Mouse (Mus musculus) embryonic facial prominence, embryonic 10.5 days (tissue): ENCODE results near the gene Olfr979. TPM values are rescaled to one million over a fixed set of nuclear protein-coding genes. Genes with fewer than 3 reads are reported as not detected.
"Not testable (repeated sequence)": the region's sequence is repeated elsewhere in the genome, so short reads cannot be mapped to it uniquely, and the experiment has no call there.

Source experiments
- DNase-seq: peaks from one replicate; pipeline ENCODE4 v3.0.0-alpha.2; 2017; ENCODE audit warnings: low spot score
- H3K27ac ChIP-seq: fragments of 300-500 bp; sonication (generic); replicated peaks from 2 replicates; pipeline ENCODE4 v1.5.1; 2016; ENCODE audit warnings: mild to moderate bottlenecking
- H3K27me3 ChIP-seq: fragments of 300-500 bp; sonication (generic); replicated peaks from 2 replicates; pipeline ENCODE4 v1.6.1; 2016; ENCODE audit warnings: low read depth, mild to moderate bottlenecking; ENCODE audit not compliant: poor library complexity, severe bottlenecking
- H3K36me3 ChIP-seq: fragments of 300-500 bp; sonication (generic); replicated peaks from 2 replicates; pipeline ENCODE4 v1.6.1; 2016; ENCODE audit warnings: mild to moderate bottlenecking, moderate library complexity
- H3K4me1 ChIP-seq: fragments of 300-500 bp; sonication (generic); 2 replicates; pipeline ENCODE4 v1.6.1; 2016
- H3K4me3 ChIP-seq: fragments of 300-500 bp; sonication (generic); 2 replicates; pipeline ENCODE4 v1.5.1; 2016; ENCODE audit warnings: mild to moderate bottlenecking, moderate library complexity
- H3K9me3 ChIP-seq: fragments of 300-500 bp; sonication (generic); 2 replicates; pipeline ENCODE4 v1.6.1; 2016; ENCODE audit warnings: mild to moderate bottlenecking
- WGBS: fragments of 180-500 bp; shearing (Covaris S2); methylation state at CpG from one replicate; pipeline ENCODE4 v1.1.7; 2016; 5-methylcytosine and 5-hydroxymethylcytosine counted together
- polyA plus RNA-seq: library from polyadenylated mRNA; unstranded; fragments of >200 nt; fragmentation: Nextera tagmentation; extraction: Ambion mirVana; gene quantifications from 2 replicates; pipeline ENCODE4 v1.2.1, GENCODE M21; 2016

The Olfr979 gene
- not detected in 2 replicates for polyA plus RNA-seq

- 92% methylated on average over 1 of the region's 1 CpGs for whole genome bisulfite sequencing
Measured at GRCm38 (mm10) chr9:40003365-40003764, at the start of gene Olfr979. Gene Olfr979, minus strand, starts transcription at chr9:40003465.

GRCm38 (mm10) chr9:40050138-40050537 lies 46.9 kb upstream of the Olfr979 start:
- Histone ChIP-seq H3K36me3 (no peaks in the 10 kb centered on the region), H3K27ac (no peak overlapping the region), H3K4me3 (no peak overlapping the region), H3K9me3 (no peaks in the 10 kb centered on the region), H3K27me3 (no peaks in the 10 kb centered on the region), H3K4me1 (no peaks in the 10 kb centered on the region)
- WGBS, result 90% methylated on average over 19 of the region's 19 CpGs
- no peak for DNase-seq

More at GRCm38 (mm10) chr9:40003365-40003764, at the start of gene Olfr979:
- Histone ChIP-seq H3K4me3 (no peak within 1 kb of the TSS), H3K27ac (no peak within 1 kb of the TSS), H3K36me3 (no peaks in the 10 kb centered on the region), H3K27me3 (no peaks in the 10 kb centered on the region), H3K4me1 (no peaks in the 10 kb centered on the region), H3K9me3 (no peaks in the 10 kb centered on the region)
- DNase-seq, result no peak

GRCm38 (mm10) chr9:40021164-40021563 lies 17.9 kb upstream of the Olfr979 start, which contains the start of gene Olfr981:
Gene Olfr981, plus strand, starts transcription at chr9:40021464.
- Histone ChIP-seq H3K4me3 (no peak within 1 kb of the TSS), H3K27me3 (no peaks in the 10 kb centered on the region), H3K36me3 (no peaks in the 10 kb centered on the region), H3K27ac (no peak within 1 kb of the TSS), H3K4me1 (no peaks in the 10 kb centered on the region), H3K9me3 (no peaks in the 10 kb centered on the region)
- DNase-seq, result no peak
- WGBS, result 70% methylated on average over 2 of the region's 2 CpGs

GRCm38 (mm10) chr9:40009482-40009881 lies 6.2 kb upstream of the Olfr979 start, which contains the start of gene Olfr980:
Gene Olfr980, minus strand, starts transcription at chr9:40009582.
- H3K27ac ChIP-seq, result no peak within 1 kb of the TSS
- H3K4me3 ChIP-seq, result no peak within 1 kb of the TSS
- DNase-seq, result no peak
- no peaks in the 10 kb centered on the region for H3K9me3 ChIP-seq
- no peaks in the 10 kb centered on the region for H3K4me1 ChIP-seq
- no peaks in the 10 kb centered on the region for H3K27me3 ChIP-seq
- no peaks in the 10 kb centered on the region for H3K36me3 ChIP-seq
- 81% methylated on average over 1 of the region's 1 CpGs for WGBS

- Histone ChIP-seq H3K36me3 (no peaks in the 10 kb centered on the region), H3K27me3 (no peaks in the 10 kb centered on the region), H3K9me3 (no peaks in the 10 kb centered on the region), H3K4me3 (no peak within 1 kb of the TSS), H3K4me1 (no peaks in the 10 kb centered on the region), H3K27ac (no peak within 1 kb of the TSS)
- no peak for DNase-seq
- WGBS, result 82% methylated on average over 2 of the region's 2 CpGs
Measured at GRCm38 (mm10) chr9:39991813-39992212, 11.5 kb downstream of the Olfr979 start, which contains the start of gene Olfr978. Gene Olfr978, plus strand, starts transcription at chr9:39992113.

GRCm38 (mm10) chr9:39976581-39977145 lies 26.6 kb downstream of the Olfr979 start:
- H3K27ac ChIP-seq, H3K9me3 ChIP-seq, H3K27me3 ChIP-seq, H3K4me3 ChIP-seq, H3K36me3 ChIP-seq, DNase-seq, H3K4me1 ChIP-seq: not testable (repeated sequence)
- WGBS, result 91% methylated on average over 1 of the region's 1 CpGs

- not testable (repeated sequence) for H3K27ac ChIP-seq, H3K27me3 ChIP-seq, H3K9me3 ChIP-seq, DNase-seq, H3K36me3 ChIP-seq, H3K4me1 ChIP-seq, H3K4me3 ChIP-seq
- 88% methylated on average over 6 of the region's 9 CpGs for WGBS
Measured at GRCm38 (mm10) chr9:39961033-39961432, 42.2 kb downstream of the Olfr979 start, which contains the start of gene Olfr976. Gene Olfr976, minus strand, starts transcription at chr9:39961133.

GRCm38 (mm10) chr9:39951946-39952345 lies 51.3 kb downstream of the Olfr979 start, which contains the start of gene Olfr975:
Gene Olfr975, minus strand, starts transcription at chr9:39952046.
- H3K27me3 ChIP-seq, result no peaks in the 10 kb centered on the region
- no peak for DNase-seq
- no peaks in the 10 kb centered on the region for H3K36me3 ChIP-seq
- no peak within 1 kb of the TSS for H3K27ac ChIP-seq
- H3K4me3 ChIP-seq, result no peak within 1 kb of the TSS
- H3K9me3 ChIP-seq, result no peaks in the 10 kb centered on the region
- 55% methylated on average over 1 of the region's 1 CpGs for WGBS
- no peaks in the 10 kb centered on the region for H3K4me1 ChIP-seq

Other genes starting within 250 kb of the Olfr979 start
- not detected in 2 replicates for gene Olfr968, start 220.2 kb downstream of the Olfr979 start, polyA plus RNA-seq
- not detected in 2 replicates for gene Olfr969, start 212.5 kb downstream of the Olfr979 start, polyA plus RNA-seq
- gene Olfr970, start 194.6 kb downstream of the Olfr979 start, polyA plus RNA-seq, result not detected in 2 replicates
- gene Olfr971, start 166.6 kb downstream of the Olfr979 start, polyA plus RNA-seq, result not detected in 2 replicates
- gene Olfr972, start 137.0 kb downstream of the Olfr979 start, polyA plus RNA-seq, result not detected in 2 replicates
- gene Olfr229, start 96.1 kb downstream of the Olfr979 start, polyA plus RNA-seq, result not detected in 2 replicates
- gene Olfr974, start 66.0 kb downstream of the Olfr979 start, polyA plus RNA-seq, result not detected in 2 replicates
- gene Olfr975, start 51.4 kb downstream of the Olfr979 start, polyA plus RNA-seq, result 0.05 TPM in 1 of 2 replicates, not detected in the other
- not detected in 2 replicates for gene Olfr976, start 42.3 kb downstream of the Olfr979 start, polyA plus RNA-seq
- not detected in 2 replicates for gene Olfr978, start 11.4 kb downstream of the Olfr979 start, polyA plus RNA-seq
- gene Olfr980, start 6.1 kb upstream of the Olfr979 start, polyA plus RNA-seq, result not detected in 2 replicates
- gene Olfr981, start 18.0 kb upstream of the Olfr979 start, polyA plus RNA-seq, result not detected in 2 replicates
- gene Olfr982, start 70.4 kb upstream of the Olfr979 start, polyA plus RNA-seq, result not detected in 2 replicates
- not detected in 2 replicates for gene Olfr983, start 90.1 kb upstream of the Olfr979 start, polyA plus RNA-seq
- not detected in 2 replicates for gene Olfr984, start 110.7 kb upstream of the Olfr979 start, polyA plus RNA-seq
- not detected in 2 replicates for gene Olfr985, start 126.7 kb upstream of the Olfr979 start, polyA plus RNA-seq
- not detected in 2 replicates for gene Tmem225, start 144.7 kb upstream of the Olfr979 start, polyA plus RNA-seq
- gene Olfr986, start 177.5 kb upstream of the Olfr979 start, polyA plus RNA-seq, result not detected in 2 replicates
- 6.6 and 7.8 TPM in 2 replicates for gene Zfp202, start 188.9 kb upstream of the Olfr979 start, polyA plus RNA-seq